Mouse (Mus musculus): ENCODE results near the gene Kcnv2. TPM values are rescaled to one million over a fixed set of nuclear protein-coding genes. Genes with fewer than 3 reads are reported as not detected.

The Kcnv2 gene
- 0.19 and 0.62 TPM in 2 replicates for polyA plus RNA-seq (2014; fragmentation: Nextera tagmentation; extraction: Ambion mirVana)

- no peak for ATAC-seq (ENCODE audit: low FRiP score, low TSS enrichment)
- no peak within 1 kb of the TSS for H3K27ac ChIP-seq (ENCODE audit: low read depth, low read length)
- 36% methylated on average over 5 of the region's 5 CpGs for WGBS
Observed at GRCm38 (mm10) chr19:27322281-27322680, at the start of gene Kcnv2. Gene Kcnv2 (plus strand): TSS chr19:27322588.

GRCm38 (mm10) chr19:27273385-27273784 lies 49.0 kb upstream of the Kcnv2 start:
- H3K9me3 ChIP-seq (ENCODE audit: control insufficient read depth, low read length) = no peaks in the 10 kb centered on the region
- no peak overlapping the region for H3K9ac ChIP-seq (ENCODE audit: low read depth, low read length)
- H3K4me1 ChIP-seq (ENCODE audit: control insufficient read depth, insufficient read depth, low read length) = no peaks in the 10 kb centered on the region
- H3K4me3 ChIP-seq (ENCODE audit: low read length) = no peak overlapping the region
- ATAC-seq (ENCODE audit: low FRiP score, low TSS enrichment) = no peak
- no peak overlapping the region for H3K4me2 ChIP-seq (replicated peaks; ENCODE audit: low read depth, low read length)
- H3K27ac ChIP-seq (ENCODE audit: low read depth, low read length) = no peak overlapping the region
- H3K36me3 ChIP-seq (ENCODE audit: control insufficient read depth, insufficient read depth, low read length) = no peaks in the 10 kb centered on the region
- no peaks in the 10 kb centered on the region for H3K27me3 ChIP-seq (ENCODE audit: control insufficient read depth, insufficient read depth, low read length)
- WGBS = 76% methylated on average over 2 of the region's 2 CpGs

More at GRCm38 (mm10) chr19:27322281-27322680, at the start of gene Kcnv2:
- Histone ChIP-seq H3K36me3 (ENCODE audit: control insufficient read depth, insufficient read depth, low read length) (no peaks in the 10 kb centered on the region), H3K4me2 (replicated peaks; ENCODE audit: low read depth, low read length) (no peak within 1 kb of the TSS), H3K9ac (ENCODE audit: low read depth, low read length) (no peak within 1 kb of the TSS), H3K27me3 (ENCODE audit: control insufficient read depth, insufficient read depth, low read length) (no peaks in the 10 kb centered on the region), H3K4me1 (ENCODE audit: control insufficient read depth, insufficient read depth, low read length) (no peaks in the 10 kb centered on the region; the same call in 1 of the 2 replicates), H3K9me3 (ENCODE audit: control insufficient read depth, low read length) (no peaks in the 10 kb centered on the region), H3K4me3 (ENCODE audit: low read length) (no peak within 1 kb of the TSS)

- Histone ChIP-seq H3K9ac (ENCODE audit: low read depth, low read length) (no peak overlapping the region), H3K27ac (ENCODE audit: low read depth, low read length) (no peak overlapping the region), H3K9me3 (ENCODE audit: control insufficient read depth, low read length) (no peaks in the 10 kb centered on the region), H3K36me3 (ENCODE audit: control insufficient read depth, insufficient read depth, low read length) (no peaks in the 10 kb centered on the region), H3K4me2 (replicated peaks; ENCODE audit: low read depth, low read length) (no peak overlapping the region), H3K27me3 (ENCODE audit: control insufficient read depth, insufficient read depth, low read length) (no peaks in the 10 kb centered on the region), H3K4me3 (ENCODE audit: low read length) (no peak overlapping the region), H3K4me1 (ENCODE audit: control insufficient read depth, insufficient read depth, low read length) (no peaks in the 10 kb centered on the region)
- no peak for ATAC-seq (ENCODE audit: low FRiP score, low TSS enrichment)
- WGBS = 91% methylated on average over 1 of the region's 1 CpGs
Observed at GRCm38 (mm10) chr19:27274382-27274781, 48.0 kb upstream of the Kcnv2 start.

GRCm38 (mm10) chr19:27279174-27279573 lies 43.2 kb upstream of the Kcnv2 start:
- no peaks in the 10 kb centered on the region for H3K9me3 ChIP-seq (ENCODE audit: control insufficient read depth, low read length)
- no peaks in the 10 kb centered on the region for H3K27me3 ChIP-seq (ENCODE audit: control insufficient read depth, insufficient read depth, low read length)
- WGBS = 93% methylated on average over 2 of the region's 2 CpGs
- no peak for ATAC-seq (ENCODE audit: low FRiP score, low TSS enrichment)
- H3K36me3 ChIP-seq (ENCODE audit: control insufficient read depth, insufficient read depth, low read length) = no peaks in the 10 kb centered on the region
- no peak overlapping the region for H3K4me2 ChIP-seq (replicated peaks; ENCODE audit: low read depth, low read length)
- no peak overlapping the region for H3K9ac ChIP-seq (ENCODE audit: low read depth, low read length)
- no peak overlapping the region for H3K27ac ChIP-seq (ENCODE audit: low read depth, low read length)
- H3K4me1 ChIP-seq (ENCODE audit: control insufficient read depth, insufficient read depth, low read length) = no peaks in the 10 kb centered on the region
- no peak overlapping the region for H3K4me3 ChIP-seq (ENCODE audit: low read length)

- Histone ChIP-seq H3K9ac (ENCODE audit: low read depth, low read length) (no peak overlapping the region), H3K4me2 (replicated peaks; ENCODE audit: low read depth, low read length) (no peak overlapping the region), H3K4me3 (ENCODE audit: low read length) (no peak overlapping the region), H3K27ac (ENCODE audit: low read depth, low read length) (no peak overlapping the region), H3K27me3 (ENCODE audit: control insufficient read depth, insufficient read depth, low read length) (no peaks in the 10 kb centered on the region), H3K36me3 (ENCODE audit: control insufficient read depth, insufficient read depth, low read length) (no peaks in the 10 kb centered on the region), H3K4me1 (ENCODE audit: control insufficient read depth, insufficient read depth, low read length) (0 out of 2 replicates have a peak, but pooled peaks cover 5% of the 10 kb centered on the region), H3K9me3 (ENCODE audit: control insufficient read depth, low read length) (no peaks in the 10 kb centered on the region)
- WGBS = 93% methylated on average over 2 of the region's 2 CpGs
- ATAC-seq (ENCODE audit: low FRiP score, low TSS enrichment) = no peak
Observed at GRCm38 (mm10) chr19:27310039-27310438, 12.3 kb upstream of the Kcnv2 start.

GRCm38 (mm10) chr19:27311311-27311710 lies 11.1 kb upstream of the Kcnv2 start:
- H3K4me1 ChIP-seq (ENCODE audit: control insufficient read depth, insufficient read depth, low read length) = 0 out of 2 replicates have a peak, but pooled peaks cover 5% of the 10 kb centered on the region
- no peak overlapping the region for H3K4me2 ChIP-seq (replicated peaks; ENCODE audit: low read depth, low read length)
- no peak overlapping the region for H3K27ac ChIP-seq (ENCODE audit: low read depth, low read length)
- no peak overlapping the region for H3K9ac ChIP-seq (ENCODE audit: low read depth, low read length)
- H3K27me3 ChIP-seq (ENCODE audit: control insufficient read depth, insufficient read depth, low read length) = no peaks in the 10 kb centered on the region
- ATAC-seq (ENCODE audit: low FRiP score, low TSS enrichment) = no peak
- H3K9me3 ChIP-seq (ENCODE audit: control insufficient read depth, low read length) = no peaks in the 10 kb centered on the region
- H3K36me3 ChIP-seq (ENCODE audit: control insufficient read depth, insufficient read depth, low read length) = no peaks in the 10 kb centered on the region
- no peak overlapping the region for H3K4me3 ChIP-seq (ENCODE audit: low read length)
- WGBS = 69% methylated on average over 3 of the region's 3 CpGs

GRCm38 (mm10) chr19:27312266-27313079 lies 9.9 kb upstream of the Kcnv2 start:
- no peak for ATAC-seq (ENCODE audit: low FRiP score, low TSS enrichment)
- WGBS = 80% methylated on average over 11 of the region's 11 CpGs

GRCm38 (mm10) chr19:27313080-27313413 lies 9.3 kb upstream of the Kcnv2 start:
- H3K36me3 ChIP-seq (ENCODE audit: control insufficient read depth, insufficient read depth, low read length) = no peaks in the 10 kb centered on the region
- 75% methylated on average over 3 of the region's 3 CpGs for WGBS
- no peak overlapping the region for H3K27ac ChIP-seq (ENCODE audit: low read depth, low read length)
- no peaks in the 10 kb centered on the region for H3K9me3 ChIP-seq (ENCODE audit: control insufficient read depth, low read length)
- H3K9ac ChIP-seq (ENCODE audit: low read depth, low read length) = no peak overlapping the region
- no peak overlapping the region for H3K4me2 ChIP-seq (replicated peaks; ENCODE audit: low read depth, low read length)
- 0 out of 2 replicates have a peak, but pooled peaks cover 5% of the 10 kb centered on the region for H3K4me1 ChIP-seq (ENCODE audit: control insufficient read depth, insufficient read depth, low read length)
- H3K4me3 ChIP-seq (ENCODE audit: low read length) = no peak overlapping the region
- no peaks in the 10 kb centered on the region for H3K27me3 ChIP-seq (ENCODE audit: control insufficient read depth, insufficient read depth, low read length)
- ATAC-seq (ENCODE audit: low FRiP score, low TSS enrichment) = no peak

More at GRCm38 (mm10) chr19:27312266-27313079, 9.9 kb upstream of the Kcnv2 start:
- no peak overlapping the region for H3K4me3 ChIP-seq (ENCODE audit: low read length)
- no peak overlapping the region for H3K27ac ChIP-seq (ENCODE audit: low read depth, low read length)
- H3K4me2 ChIP-seq (replicated peaks; ENCODE audit: low read depth, low read length) = no peak overlapping the region
- H3K4me1 ChIP-seq (ENCODE audit: control insufficient read depth, insufficient read depth, low read length) = 0 out of 2 replicates have a peak, but pooled peaks cover 5% of the 10 kb centered on the region
- no peaks in the 10 kb centered on the region for H3K27me3 ChIP-seq (ENCODE audit: control insufficient read depth, insufficient read depth, low read length)
- H3K9me3 ChIP-seq (ENCODE audit: control insufficient read depth, low read length) = no peaks in the 10 kb centered on the region
- no peaks in the 10 kb centered on the region for H3K36me3 ChIP-seq (ENCODE audit: control insufficient read depth, insufficient read depth, low read length)
- no peak overlapping the region for H3K9ac ChIP-seq (ENCODE audit: low read depth, low read length)

Measured in kidney, embryonic 14.5 days (tissue).